Mouse (Mus musculus): Measurements from ENCODE around the gene Gm10037.
"Not testable (repeated sequence)": the region's sequence is repeated elsewhere in the genome, so short reads cannot be mapped to it uniquely, and the experiment has no call there.

Gene Gm10037

DNA sequence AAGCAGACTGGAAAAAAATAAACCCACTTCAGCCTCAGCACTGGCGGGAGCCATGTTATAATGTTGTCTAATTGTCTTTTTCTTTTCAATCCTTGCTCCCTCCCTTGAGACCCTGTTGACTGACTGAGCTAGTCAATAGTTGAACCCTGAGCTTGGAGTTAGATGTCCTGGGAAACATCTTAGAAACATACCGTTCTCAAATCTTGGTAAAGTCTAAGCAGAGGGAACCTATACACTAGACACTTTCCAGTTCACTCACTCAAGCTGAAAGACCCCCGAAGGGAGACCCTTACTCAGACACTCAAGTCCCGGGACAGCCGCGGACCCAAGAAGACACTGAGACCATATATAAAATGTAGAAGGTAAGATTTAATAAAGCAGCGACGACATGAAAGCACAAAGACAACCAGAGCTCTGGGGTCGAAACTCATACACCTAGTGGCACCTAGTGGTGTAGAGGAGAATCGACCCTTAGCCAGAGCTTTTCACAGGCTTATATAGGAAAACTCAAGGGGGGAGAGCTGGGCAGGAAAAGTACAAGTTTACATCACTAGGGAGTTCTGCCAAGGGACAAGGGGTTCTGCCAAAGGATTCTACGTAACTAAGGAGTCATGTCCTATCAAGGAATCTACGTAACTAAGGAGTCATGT is 45.3 kb downstream of the Gm10037 start:
- in situ Hi-C loops (cut with MboI, MseI), result not testable (repeated sequence)

DNA sequence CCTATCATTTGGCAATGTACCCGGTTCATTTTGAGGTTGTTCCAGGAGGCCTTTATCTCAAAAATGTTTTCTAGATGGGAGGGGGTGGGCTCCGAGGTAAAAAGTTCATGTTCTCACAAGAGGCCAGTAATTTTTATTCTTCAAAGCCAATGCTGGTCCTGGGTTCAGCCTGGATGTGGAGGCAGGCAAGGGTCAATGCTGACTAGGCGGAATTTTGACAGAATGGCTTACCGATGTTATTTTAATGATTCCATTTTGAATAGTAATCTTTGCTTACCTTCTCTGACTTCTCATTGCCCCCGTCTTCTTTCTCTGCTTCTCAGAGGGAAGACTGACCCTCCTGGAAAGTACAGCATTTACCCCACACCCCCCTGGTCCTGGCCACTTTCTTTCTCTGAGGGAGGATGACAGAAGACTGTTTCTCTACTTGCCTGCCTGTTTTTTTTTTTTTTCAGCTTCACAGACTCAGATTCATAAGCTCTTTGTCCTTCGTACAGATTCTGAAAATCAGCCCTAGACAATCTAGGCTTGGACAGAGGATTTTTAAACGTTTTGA is 45.9 kb downstream of the Gm10037 start:
- in situ Hi-C loops (cut with MboI, MseI), result no loop called here

DNA sequence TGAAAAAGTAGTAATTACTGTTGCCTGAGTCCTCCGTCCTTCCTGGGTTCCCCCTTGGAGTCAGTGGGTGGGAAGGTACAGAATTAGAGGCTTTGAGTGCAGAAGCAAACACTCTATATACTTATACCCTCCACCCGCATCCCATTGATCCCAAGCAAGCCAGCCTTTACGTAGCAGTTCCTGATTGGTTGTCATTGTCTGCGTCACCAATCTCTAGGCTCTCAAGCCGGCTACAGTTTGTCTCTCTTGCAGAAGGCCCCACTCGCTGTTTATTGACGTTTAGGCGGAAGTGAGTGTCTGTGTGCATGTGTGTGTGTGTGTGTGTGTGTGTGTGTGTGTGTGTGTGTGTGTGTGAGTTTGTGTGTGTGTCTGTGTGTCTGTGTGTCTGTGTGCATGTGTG is 53.1 kb downstream of the Gm10037 start:
- in situ Hi-C loops (cut with MboI, MseI), result no loop called here

Data from T-helper 1 cell (primary cell).